Mouse (Mus musculus) ES-E14 (cell line): ENCODE measurements around the gene Rhoq. TPM values are rescaled to one million over a fixed set of nuclear protein-coding genes. Genes with fewer than 3 reads are reported as not detected.

Experiments used
- DNase-seq: peaks from one replicate; pipeline ENCODE4 v3.0.0-alpha.2; 2013; ENCODE audit warnings: low read depth, low spot score
- H3K27ac ChIP-seq: 2 replicates; pipeline ENCODE4 v1.5.1; 2012; ENCODE audit warnings: low read depth, mild to moderate bottlenecking, low read length, moderate library complexity, mixed read lengths; ENCODE audit not compliant: poor library complexity, insufficient read depth, severe bottlenecking
- H3K36me3 ChIP-seq: 2 replicates; pipeline ENCODE4 v1.6.1; 2012; ENCODE audit warnings: mild to moderate bottlenecking, low read length, moderate library complexity, mixed read lengths; ENCODE audit not compliant: control insufficient read depth, poor library complexity, insufficient read depth, severe bottlenecking
- H3K4me1 ChIP-seq, 2 experiments: fragments of 150-350 bp in 1 of 2; sonication (generic) in 1 of 2; 2 replicates each; pipeline ENCODE4 v1.6.1; 2012; ENCODE audit warnings: low read length in 2 of 2, mild to moderate bottlenecking in 1 of 2, mixed read lengths in 1 of 2; ENCODE audit not compliant: control insufficient read depth in 2 of 2, insufficient read depth in 2 of 2, poor library complexity in 1 of 2
- H3K4me3 ChIP-seq, 2 experiments: fragments of 150-350 bp in 1 of 2; sonication (generic) in 1 of 2; 2 replicates each; pipeline ENCODE4 v1.5.1; 2012; ENCODE audit warnings: low read length in 2 of 2, low read depth in 1 of 2, mild to moderate bottlenecking in 1 of 2, mixed read lengths in 1 of 2; ENCODE audit not compliant: insufficient read depth in 1 of 2, poor library complexity in 1 of 2, severe bottlenecking in 1 of 2
- H3K9ac ChIP-seq: 2 replicates; pipeline ENCODE4 v1.6.1; 2012; ENCODE audit warnings: low read depth, mild to moderate bottlenecking, low read length, mixed read lengths; ENCODE audit not compliant: poor library complexity, insufficient read depth, severe bottlenecking
- H3K9me3 ChIP-seq: fragments of 150-350 bp; sonication (generic); 2 replicates; pipeline ENCODE4 v1.6.1; 2012; ENCODE audit warnings: low read depth, mild to moderate bottlenecking, low read length; ENCODE audit not compliant: control insufficient read depth, insufficient read depth
- CHD2 ChIP-seq: IDR thresholded peaks from 2 replicates; pipeline ENCODE4 v1.6.1; 2014; ENCODE audit warnings: mild to moderate bottlenecking, low read depth, low read length, inconsistent platforms
- HCFC1 ChIP-seq: IDR thresholded peaks from 2 replicates; pipeline ENCODE4 v1.6.1; 2012; ENCODE audit warnings: low read length, inconsistent platforms, borderline replicate concordance; ENCODE audit not compliant: insufficient read depth
- MAFK ChIP-seq: IDR thresholded peaks from 2 replicates; pipeline ENCODE4 v1.6.1; 2014; ENCODE audit warnings: mild to moderate bottlenecking, low read depth, low read length, inconsistent platforms; ENCODE audit not compliant: insufficient read depth
- ZC3H11A ChIP-seq: IDR thresholded peaks from 2 replicates; pipeline ENCODE4 v1.6.1; 2012; ENCODE audit warnings: low read depth, mild to moderate bottlenecking, inconsistent platforms, low read length, borderline replicate concordance
- ZNF384 ChIP-seq: IDR thresholded peaks from 2 replicates; pipeline ENCODE4 v1.6.1; 2012; ENCODE audit warnings: low read depth, low read length, inconsistent platforms
- in situ Hi-C, 2 experiments: fragments of 600-800 bp; cut with MboI; formaldehyde crosslinking; loops; one replicate each; pipeline ENCODE4 v1.15.1; 2025; ENCODE audit warnings: low sequenced_read_pairs in 2 of 2, inconsistent platforms in 1 of 2; ENCODE audit not compliant: unreplicated experiment in 2 of 2
- total RNA-seq: library from RNA; depleted of rRNA; stranded (reverse); fragments of 300-350 nt; gene quantifications from 2 replicates; pipeline ENCODE4 v1.2.3, GENCODE M21; 2012

The Rhoq gene
- total RNA-seq, 1 experiment, result 5.9 TPM

- H3K4me3 ChIP-seq, result peak overlapping the region; percentile 90 to 98
- peak; percentile 17 for DNase-seq
- peak overlapping the region; percentile 88 for H3K9ac ChIP-seq
- in situ Hi-C loops, result loop anchor here in 1 of 2 experiments (25.0 kb wide), 1 partner anchor 213 kb away; no protein-coding TSS in a partner anchor
- H3K36me3 ChIP-seq, result peaks cover under 1% of the 10 kb centered on the region
- no peaks in the 10 kb centered on the region for H3K9me3 ChIP-seq
- TF ChIP-seq ZNF384 (no peak), CHD2 (no peak)
- peak overlapping the region; percentile 16 for H3K27ac ChIP-seq
- H3K4me1 ChIP-seq, result no peaks in the 10 kb centered on the region
These were observed 61.8 kb downstream of the Rhoq start for GRCm38 (mm10) chr17:87024491-87025242.

DNA sequence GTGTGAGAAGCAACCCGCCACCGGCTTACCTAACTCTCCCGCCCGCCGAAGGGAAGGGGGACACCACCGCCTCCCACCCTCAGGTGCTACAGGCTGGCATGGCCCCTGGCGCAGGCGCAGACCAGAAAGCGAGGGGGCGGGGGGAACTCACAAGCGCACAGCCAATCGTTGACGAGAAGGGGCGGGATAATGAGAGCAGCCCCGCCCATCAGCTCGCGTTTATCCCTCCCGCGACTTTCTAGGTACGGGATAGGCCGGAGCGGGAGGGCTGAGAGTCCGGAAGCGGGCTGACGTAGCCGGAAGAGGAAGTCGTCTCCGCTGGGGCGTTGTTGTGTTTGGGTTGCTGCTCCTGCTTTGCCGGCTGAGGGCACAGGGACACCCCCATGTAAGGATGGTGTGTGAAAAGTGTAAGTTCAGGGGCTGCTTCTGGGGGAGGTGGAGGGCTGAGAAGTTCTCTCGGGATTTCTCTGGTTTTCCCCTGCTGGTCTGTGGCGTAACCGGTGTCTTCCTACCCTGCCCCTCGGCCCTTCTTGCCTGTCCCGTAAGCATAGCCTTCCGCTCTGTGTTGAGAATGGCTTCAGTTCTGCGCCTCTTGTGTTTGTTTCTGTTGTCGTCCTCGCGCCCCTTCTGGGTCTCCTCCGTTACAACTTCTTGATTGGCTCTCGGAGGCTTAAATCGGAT is 62.5 kb downstream of the Rhoq start, which contains the start of the genes Pigf and Cript:
Gene Pigf (minus strand): TSS at position 138 of the 681 bp plus-strand sequence.
Gene Cript (plus strand): TSS at position 282 of the 681 bp plus-strand sequence.
- in situ Hi-C loops, result loop anchor here in 1 of 2 experiments (25.0 kb wide), 1 partner anchor 212 kb away; no protein-coding TSS in a partner anchor
- H3K9me3 ChIP-seq, result no peaks in the 10 kb centered on the region
- H3K36me3 ChIP-seq, result no peaks in the 10 kb centered on the region; the same call in 1 of the 2 replicates
- peak within 1 kb of the TSS; percentile 90 to 98 for H3K4me3 ChIP-seq
- peak; percentile 98 for DNase-seq
- peak within 1 kb of the TSS; percentile 16 for H3K27ac ChIP-seq
- TF ChIP-seq MAFK (no peak), CHD2 (0 out of 2 replicates have a peak, but pooled peaks have one; percentile 14), ZC3H11A (no peak), ZNF384 (no peak), HCFC1 (peak; percentile 60; the same call in 1 of the 2 replicates)
- H3K9ac ChIP-seq, result peak within 1 kb of the TSS; percentile 88
- no peaks in the 10 kb centered on the region for H3K4me1 ChIP-seq

- no peak for TF ChIP-seq CHD2
- 0 out of 2 replicates have a peak, but pooled peaks have one; percentile 30 for TF ChIP-seq ZC3H11A
- TF ChIP-seq MAFK, result peak; percentile 36; the same call in 1 of the 2 replicates
- no peak for TF ChIP-seq HCFC1
- no peak overlapping the region for H3K27ac ChIP-seq
- H3K4me3 ChIP-seq, result no peak overlapping the region
- no peak overlapping the region for H3K9ac ChIP-seq
- no peaks in the 10 kb centered on the region for H3K9me3 ChIP-seq
- no peaks in the 10 kb centered on the region; the same call in 1 of the 2 replicates for H3K36me3 ChIP-seq
- H3K4me1 ChIP-seq, result no peaks in the 10 kb centered on the region
- in situ Hi-C loops, result loop anchor here (10.0 to 25.0 kb wide), 2 partner anchors 201 to 218 kb away; no protein-coding TSS in a partner anchor
- peak; percentile 38 for DNase-seq
These were observed 73.5 kb downstream of the Rhoq start for GRCm38 (mm10) chr17:87036141-87037073.

DNA sequence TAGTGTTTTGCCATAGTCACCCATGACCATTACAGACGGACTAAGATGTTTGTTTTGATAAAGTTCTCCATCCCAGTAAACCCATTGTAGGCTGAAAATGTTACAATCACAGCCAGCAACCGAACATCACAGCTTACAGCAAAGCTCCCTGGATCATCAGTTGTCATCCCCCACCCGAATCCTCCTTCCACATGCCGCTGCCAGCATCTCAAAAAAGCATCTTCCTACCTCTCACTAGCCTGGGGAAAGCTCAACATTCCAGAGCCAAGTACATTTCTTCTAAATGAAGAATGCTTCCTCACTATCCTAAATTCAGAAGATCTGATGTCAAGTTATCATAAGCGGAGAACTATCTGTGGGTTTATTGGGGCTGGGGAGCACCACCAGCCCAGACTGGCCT is 75.6 kb downstream of the Rhoq start:
- H3K27ac ChIP-seq, result no peak overlapping the region
- H3K4me1 ChIP-seq, result no peaks in the 10 kb centered on the region
- no peak overlapping the region for H3K9ac ChIP-seq
- H3K4me3 ChIP-seq, result no peak overlapping the region
- no peaks in the 10 kb centered on the region for H3K9me3 ChIP-seq
- in situ Hi-C loops, result loop anchor here (10.0 to 25.0 kb wide), 2 partner anchors 199 to 216 kb away; no protein-coding TSS in a partner anchor
- no peak for TF ChIP-seq ZNF384
- H3K36me3 ChIP-seq, result no peaks in the 10 kb centered on the region; the same call in 1 of the 2 replicates
- DNase-seq, result no peak
